Mouse (Mus musculus) forebrain, embryonic 10.5 days (tissue): ENCODE results near the gene Nsf. TPM values are rescaled to one million over a fixed set of nuclear protein-coding genes. Genes with fewer than 3 reads are reported as not detected.

ENCODE experiments used
- DNase-seq: peaks from one replicate; pipeline ENCODE4 v3.0.0-alpha.2; 2017; ENCODE audit warnings: low spot score; ENCODE audit errors: extremely low spot score
- H3K27ac ChIP-seq: fragments of 300-500 bp; sonication (generic); 2 replicates; pipeline ENCODE4 v1.5.1; 2016; ENCODE audit warnings: mild to moderate bottlenecking
- H3K27me3 ChIP-seq: fragments of 300-500 bp; sonication (generic); 2 replicates; pipeline ENCODE4 v1.6.1; 2016; ENCODE audit warnings: mild to moderate bottlenecking; ENCODE audit not compliant: poor library complexity, severe bottlenecking
- H3K36me3 ChIP-seq: fragments of 300-500 bp; sonication (generic); replicated peaks from 2 replicates; pipeline ENCODE4 v1.6.1; 2016; ENCODE audit warnings: mild to moderate bottlenecking, moderate library complexity
- H3K4me1 ChIP-seq: fragments of 300-500 bp; sonication (generic); 2 replicates; pipeline ENCODE4 v1.6.1; 2016
- H3K4me3 ChIP-seq: fragments of 300-500 bp; sonication (generic); 2 replicates; pipeline ENCODE4 v1.5.1; 2016; ENCODE audit warnings: mild to moderate bottlenecking, moderate library complexity
- H3K9me3 ChIP-seq: fragments of 300-500 bp; sonication (generic); 2 replicates; pipeline ENCODE4 v1.6.1; 2016; ENCODE audit warnings: mild to moderate bottlenecking, moderate library complexity
- WGBS: fragments of 180-500 bp; shearing (Covaris S2); methylation state at CpG from one replicate; pipeline ENCODE4 v1.1.7; 2016; 5-methylcytosine and 5-hydroxymethylcytosine counted together
- polyA plus RNA-seq: library from polyadenylated mRNA; unstranded; fragments of >200 nt; fragmentation: Nextera tagmentation; extraction: Ambion mirVana; gene quantifications from 2 replicates; pipeline ENCODE4 v1.2.1, GENCODE M21; 2016

The Nsf gene
- polyA plus RNA-seq, 1 experiment from 2014 or later = 55.3 TPM

DNA sequence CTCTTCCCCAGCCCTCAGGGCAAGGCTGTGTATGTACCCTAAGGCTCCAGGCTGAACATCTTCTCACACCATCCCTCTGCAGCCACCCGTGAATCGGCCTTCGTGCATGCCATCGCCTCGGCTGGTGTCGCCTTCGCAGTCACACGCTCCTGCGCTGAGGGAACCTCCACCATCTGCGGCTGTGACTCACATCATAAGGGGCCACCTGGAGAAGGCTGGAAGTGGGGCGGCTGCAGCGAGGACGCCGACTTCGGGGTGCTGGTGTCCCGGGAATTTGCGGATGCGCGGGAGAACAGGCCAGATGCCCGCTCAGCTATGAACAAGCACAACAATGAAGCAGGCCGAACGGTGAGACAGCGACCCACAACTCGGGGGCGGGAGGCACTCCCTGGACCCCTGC is 142.6 kb downstream of the Nsf start:
- Histone ChIP-seq H3K27me3 (peaks cover 100% of the 10 kb centered on the region), H3K4me3 (no peak overlapping the region)
- 33% methylated on average over 25 of the region's 25 CpGs for whole genome bisulfite sequencing

GRCm38 (mm10) chr11:103810631-103811030 is 143.2 kb downstream of the Nsf start:
- H3K4me3 ChIP-seq = peak overlapping the region; percentile 64
- peaks cover 58% of the 10 kb centered on the region for H3K4me1 ChIP-seq
- WGBS = 10% methylated on average over 12 of the region's 12 CpGs
- H3K27ac ChIP-seq = peak overlapping the region; percentile 84
- H3K36me3 ChIP-seq = peaks cover 3% of the 10 kb centered on the region; the same call in 1 of the 2 replicates
- peaks cover 100% of the 10 kb centered on the region for H3K27me3 ChIP-seq
- no peak for DNase-seq
- peaks cover 5% of the 10 kb centered on the region for H3K9me3 ChIP-seq

More for the DNA sequence above, 142.6 kb downstream of the Nsf start:
- Histone ChIP-seq H3K36me3 (peaks cover 5% of the 10 kb centered on the region; the same call in 1 of the 2 replicates), H3K27ac (0 out of 2 replicates have a peak overlapping the region, but pooled peaks have one; percentile 84), H3K9me3 (no peaks in the 10 kb centered on the region), H3K4me1 (peaks cover 60% of the 10 kb centered on the region)
- no peak for DNase-seq

GRCm38 (mm10) chr11:103809611-103810598 is 144.0 kb downstream of the Nsf start:
- under 1% methylated on average over 92 of the region's 107 CpGs for WGBS
- peak; percentile 50 for DNase-seq

GRCm38 (mm10) chr11:103808771-103809610 is 144.9 kb downstream of the Nsf start:
- H3K4me1 ChIP-seq = peaks cover 46% of the 10 kb centered on the region
- 2% methylated on average over 29 of the region's 29 CpGs for WGBS

More at GRCm38 (mm10) chr11:103809611-103810598, 144.0 kb downstream of the Nsf start:
- Histone ChIP-seq H3K27ac (peak overlapping the region; percentile 84), H3K4me3 (peak overlapping the region; percentile 64), H3K9me3 (peaks cover 12% of the 10 kb centered on the region), H3K27me3 (peaks cover 100% of the 10 kb centered on the region), H3K36me3 (0 out of 2 replicates have a peak, but pooled peaks cover 2% of the 10 kb centered on the region), H3K4me1 (peaks cover 52% of the 10 kb centered on the region)

DNA sequence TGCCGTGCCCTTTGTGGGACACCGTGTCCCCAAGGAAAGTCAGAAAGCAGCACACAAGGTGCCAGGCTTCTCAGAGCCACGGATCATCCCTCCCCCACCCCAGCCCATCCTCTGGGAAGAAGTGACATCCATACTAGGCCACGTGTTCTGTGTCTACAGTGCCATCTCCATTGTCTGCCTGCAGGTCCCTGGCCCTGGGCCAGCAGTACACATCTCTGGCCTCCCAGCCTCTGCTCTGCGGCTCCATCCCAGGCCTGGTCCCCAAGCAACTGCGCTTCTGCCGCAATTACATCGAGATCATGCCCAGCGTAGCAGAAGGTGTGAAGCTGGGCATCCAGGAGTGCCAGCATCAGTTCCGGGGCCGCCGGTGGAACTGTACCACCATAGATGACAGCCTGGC is 145.9 kb downstream of the Nsf start:
- H3K4me1 ChIP-seq = peaks cover 46% of the 10 kb centered on the region
- WGBS = 61% methylated on average over 12 of the region's 12 CpGs
- H3K4me3 ChIP-seq = no peak overlapping the region
- no peak for DNase-seq
- no peak overlapping the region; the same call in 1 of the 2 replicates for H3K27ac ChIP-seq
- peaks cover 100% of the 10 kb centered on the region for H3K27me3 ChIP-seq
- peaks cover 17% of the 10 kb centered on the region for H3K9me3 ChIP-seq
- 0 out of 2 replicates have a peak, but pooled peaks cover 2% of the 10 kb centered on the region for H3K36me3 ChIP-seq

More at GRCm38 (mm10) chr11:103808771-103809610, 144.9 kb downstream of the Nsf start:
- Histone ChIP-seq H3K9me3 (peaks cover 17% of the 10 kb centered on the region), H3K4me3 (peak overlapping the region; percentile 64), H3K27me3 (peaks cover 100% of the 10 kb centered on the region), H3K36me3 (0 out of 2 replicates have a peak, but pooled peaks cover 2% of the 10 kb centered on the region), H3K27ac (peak overlapping the region; percentile 84)
- DNase-seq = peak; percentile 42

DNA sequence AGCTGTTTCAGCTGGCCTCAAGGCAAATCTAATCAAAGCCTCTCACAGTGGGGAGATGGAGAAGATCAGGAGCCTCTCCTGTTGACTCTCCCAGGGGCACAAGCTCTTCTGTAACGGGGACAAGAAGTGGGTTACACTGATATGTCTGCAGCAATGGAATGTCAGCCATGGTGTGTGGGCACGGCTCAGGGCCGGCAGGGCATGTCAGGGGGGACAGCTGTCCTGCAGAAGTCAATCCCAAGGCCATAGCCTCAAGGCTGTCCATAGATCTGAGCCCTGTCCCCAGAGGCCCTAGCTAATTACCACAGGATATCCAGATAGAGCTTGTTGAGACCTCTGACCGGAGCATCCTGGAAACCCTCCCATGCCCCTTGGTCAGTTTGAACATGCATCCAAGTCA is 149.1 kb downstream of the Nsf start:
- H3K27ac ChIP-seq = no peak overlapping the region
- H3K9me3 ChIP-seq = peaks cover 17% of the 10 kb centered on the region
- H3K4me3 ChIP-seq = no peak overlapping the region
- no peak for DNase-seq
- H3K4me1 ChIP-seq = peaks cover 32% of the 10 kb centered on the region
- 83% methylated on average over 4 of the region's 4 CpGs for WGBS
- H3K27me3 ChIP-seq = peaks cover 99% of the 10 kb centered on the region
- H3K36me3 ChIP-seq = no peaks in the 10 kb centered on the region

DNA sequence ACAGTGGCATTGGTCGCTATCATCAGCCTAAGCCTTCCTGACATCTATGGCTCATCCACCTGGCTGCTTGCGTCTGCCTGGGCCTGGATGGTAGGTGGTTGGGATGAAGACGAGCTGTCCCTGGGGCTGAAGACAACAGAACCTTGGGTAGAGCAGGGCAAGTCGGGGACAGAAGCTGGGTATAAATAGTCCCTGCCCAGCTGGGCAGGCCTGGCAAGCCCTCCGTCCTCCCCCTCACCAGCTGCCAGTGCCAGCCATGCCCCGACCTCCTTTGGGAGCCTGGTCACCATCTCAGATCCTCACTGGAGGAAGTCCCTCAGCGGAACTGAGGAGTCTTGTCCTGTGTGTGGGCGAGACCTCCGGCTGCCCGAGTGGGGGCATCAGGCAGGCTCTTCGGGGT is 149.7 kb downstream of the Nsf start:
- DNase-seq = no peak
- H3K9me3 ChIP-seq = peaks cover 17% of the 10 kb centered on the region
- H3K27ac ChIP-seq = no peak overlapping the region
- peaks cover 99% of the 10 kb centered on the region for H3K27me3 ChIP-seq
- WGBS = 92% methylated on average over 11 of the region's 11 CpGs
- H3K36me3 ChIP-seq = no peaks in the 10 kb centered on the region
- H3K4me1 ChIP-seq = peaks cover 26% of the 10 kb centered on the region
- no peak overlapping the region for H3K4me3 ChIP-seq

- no peaks in the 10 kb centered on the region for H3K36me3 ChIP-seq
- H3K9me3 ChIP-seq = peaks cover 17% of the 10 kb centered on the region
- no peak overlapping the region for H3K27ac ChIP-seq
- WGBS = 88% methylated on average over 9 of the region's 9 CpGs
- H3K4me3 ChIP-seq = no peak overlapping the region
- H3K27me3 ChIP-seq = peaks cover 99% of the 10 kb centered on the region
- H3K4me1 ChIP-seq = peaks cover 13% of the 10 kb centered on the region; the same call in 1 of the 2 replicates
- no peak for DNase-seq
Observed at GRCm38 (mm10) chr11:103801128-103801527, 152.7 kb downstream of the Nsf start.

GRCm38 (mm10) chr11:103789951-103790350 is 163.9 kb downstream of the Nsf start:
- Histone ChIP-seq H3K4me3 (no peak overlapping the region), H3K27me3 (peaks cover 95% of the 10 kb centered on the region), H3K27ac (no peak overlapping the region), H3K4me1 (peaks cover 1% of the 10 kb centered on the region; the same call in 1 of the 2 replicates), H3K36me3 (no peaks in the 10 kb centered on the region), H3K9me3 (no peaks in the 10 kb centered on the region)
- WGBS = 84% methylated on average over 5 of the region's 5 CpGs
- DNase-seq = no peak

DNA sequence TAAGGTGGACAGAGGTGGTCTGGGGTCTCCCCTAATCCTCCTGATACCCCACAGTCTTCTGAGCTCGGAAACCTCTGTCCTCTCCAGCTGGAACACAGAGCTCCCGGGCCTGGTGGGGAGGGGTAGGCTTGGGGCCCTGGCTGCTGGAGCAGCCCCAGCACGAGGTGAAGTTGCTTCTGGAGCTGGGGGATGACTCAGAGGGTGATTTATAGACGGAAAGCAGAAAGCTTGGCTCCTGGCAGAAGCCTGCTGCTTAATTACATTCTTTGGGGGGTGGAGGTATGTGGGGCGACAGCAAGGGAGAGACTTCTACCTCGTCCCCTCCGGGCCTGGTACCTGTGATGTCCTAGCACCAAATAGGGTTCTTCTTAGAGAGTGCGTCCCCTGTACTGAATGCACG is 173.7 kb downstream of the Nsf start:
- no peaks in the 10 kb centered on the region for H3K9me3 ChIP-seq
- WGBS = 75% methylated on average over 9 of the region's 9 CpGs
- no peak for DNase-seq
- 0 out of 2 replicates have a peak, but pooled peaks cover 8% of the 10 kb centered on the region for H3K4me1 ChIP-seq
- H3K4me3 ChIP-seq = no peak overlapping the region
- no peaks in the 10 kb centered on the region for H3K36me3 ChIP-seq
- peaks cover 98% of the 10 kb centered on the region for H3K27me3 ChIP-seq
- no peak overlapping the region for H3K27ac ChIP-seq

GRCm38 (mm10) chr11:103774228-103774530 is 179.7 kb downstream of the Nsf start:
- H3K4me1 ChIP-seq = peaks cover 55% of the 10 kb centered on the region
- no peak for DNase-seq
- peak overlapping the region; percentile 56 for H3K4me3 ChIP-seq
- no peaks in the 10 kb centered on the region for H3K36me3 ChIP-seq
- peaks cover 100% of the 10 kb centered on the region for H3K27me3 ChIP-seq
- H3K9me3 ChIP-seq = no peaks in the 10 kb centered on the region
- H3K27ac ChIP-seq = peak overlapping the region; percentile 77; the same call in 1 of the 2 replicates
- WGBS = under 1% methylated on average over 19 of the region's 19 CpGs
